Mouse (Mus musculus): ENCODE measurements around the gene Srsf4. TPM values are rescaled to one million over a fixed set of nuclear protein-coding genes. Genes with fewer than 3 reads are reported as not detected.

Srsf4 gene
- polyA plus RNA-seq, 1 experiment from 2014 or later: 152 TPM

DNA sequence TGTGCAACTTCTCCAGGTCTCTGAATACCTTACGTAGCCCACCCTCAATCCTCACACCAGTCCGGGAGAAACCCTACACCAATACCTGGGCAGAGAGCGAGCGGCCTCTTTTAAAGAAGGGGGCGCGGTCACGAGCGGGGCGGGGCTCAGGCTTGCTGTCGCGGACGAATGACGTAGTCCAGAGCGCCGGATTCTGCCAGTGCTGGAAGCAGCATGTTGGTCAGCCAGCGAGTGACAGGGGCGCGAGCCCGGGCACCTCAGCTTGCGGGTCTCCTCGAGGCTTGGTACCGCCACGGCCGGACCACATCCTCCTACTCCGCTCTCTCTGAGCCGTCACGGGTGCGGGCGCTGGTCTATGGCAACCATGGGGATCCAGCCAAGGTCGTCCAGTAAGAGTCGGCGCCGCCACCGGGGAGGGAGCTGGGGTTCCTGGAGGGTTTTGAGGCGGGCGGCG, 30.1 kb upstream of the Srsf4 start, which contains the start of gene Mecr:
TSS of gene Mecr (plus strand) at position 181 of the 454 bp plus-strand sequence.
- H3K4me3 ChIP-seq: peak within 1 kb of the TSS; percentile 98
- 0% methylated on average over 37 of the region's 37 CpGs for WGBS
- H3K4me1 ChIP-seq: peaks cover 45% of the 10 kb centered on the region
- peaks cover 39% of the 10 kb centered on the region for H3K27me3 ChIP-seq (ENCODE audit: poor library complexity, severe bottlenecking)
- H3K9me3 ChIP-seq: no peaks in the 10 kb centered on the region
- DNase-seq (ENCODE audit: extremely low spot score, low spot score): peak; percentile 93
- H3K36me3 ChIP-seq (replicated peaks): peaks cover 10% of the 10 kb centered on the region
- peak within 1 kb of the TSS; percentile 83 for H3K27ac ChIP-seq

DNA sequence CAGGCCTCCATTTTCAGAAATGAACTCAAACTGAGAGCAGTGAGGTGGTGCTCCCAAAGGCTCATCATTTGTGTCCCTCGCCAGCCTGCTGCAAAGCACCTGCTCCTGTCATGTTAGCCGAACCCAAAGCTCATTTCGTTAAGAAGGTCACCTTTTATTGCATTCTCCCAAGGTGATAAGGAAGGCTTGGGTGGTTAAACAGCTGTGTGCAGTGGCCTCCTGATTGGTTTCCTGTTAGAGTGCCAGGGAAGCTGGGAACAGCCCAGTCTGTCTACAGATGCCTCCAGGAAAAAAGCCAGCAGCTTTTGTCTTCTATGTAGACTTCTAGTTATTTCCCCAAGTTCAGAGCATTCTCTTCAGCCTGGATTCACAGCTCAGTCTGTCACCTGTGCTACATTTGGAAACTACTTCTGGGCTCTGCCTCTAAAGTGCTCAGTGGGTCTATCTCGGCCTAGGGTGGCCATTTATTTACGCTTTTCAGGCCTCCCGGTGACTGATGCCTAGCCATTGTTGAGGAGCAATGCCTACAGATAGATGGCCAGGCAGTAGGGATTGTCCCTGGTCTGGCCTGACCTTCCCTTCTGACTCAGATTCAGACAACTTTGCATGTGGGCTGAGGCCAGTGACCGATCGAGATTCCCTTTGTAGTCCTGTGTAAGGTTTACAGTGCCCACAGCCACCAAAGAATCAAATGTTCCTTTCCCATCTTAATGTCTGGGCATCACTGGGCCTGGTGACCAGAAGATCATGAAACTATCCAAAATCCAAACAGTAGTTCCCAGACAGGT, 27.2 kb upstream of the Srsf4 start:
- Histone ChIP-seq H3K9me3 (no peaks in the 10 kb centered on the region), H3K4me1 (peaks cover 60% of the 10 kb centered on the region), H3K36me3 (replicated peaks) (peaks cover 19% of the 10 kb centered on the region), H3K27ac (no peak overlapping the region), H3K27me3 (ENCODE audit: poor library complexity, severe bottlenecking) (peaks cover 11% of the 10 kb centered on the region), H3K4me3 (no peak overlapping the region)
- WGBS: 88% methylated on average over 8 of the region's 8 CpGs
- no peak for DNase-seq (ENCODE audit: extremely low spot score, low spot score)

DNA sequence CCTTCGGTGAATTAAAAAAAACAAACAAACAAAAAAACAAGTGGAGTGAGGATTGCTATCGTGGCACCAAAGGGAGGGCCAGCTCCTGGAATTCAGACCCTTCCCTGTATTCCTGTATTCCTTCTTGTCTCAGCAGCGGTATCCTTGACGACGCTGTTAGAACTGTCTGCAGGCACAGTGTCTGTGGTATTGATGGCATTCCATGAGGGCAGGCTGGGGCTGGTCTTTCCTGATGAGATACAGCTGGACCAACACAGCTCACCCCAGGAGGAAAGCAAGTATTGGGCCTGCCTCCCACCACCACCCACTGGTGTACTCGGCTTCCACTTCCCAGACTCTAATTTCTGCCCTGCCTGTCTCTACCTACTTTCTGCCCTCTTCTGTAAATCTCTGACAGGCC, 25.3 kb upstream of the Srsf4 start:
- no peak for DNase-seq (ENCODE audit: extremely low spot score, low spot score)
- Histone ChIP-seq H3K4me3 (no peak overlapping the region), H3K27ac (peak overlapping the region; percentile 44; the same call in 1 of the 2 replicates), H3K27me3 (ENCODE audit: poor library complexity, severe bottlenecking) (no peaks in the 10 kb centered on the region), H3K36me3 (replicated peaks) (peaks cover 19% of the 10 kb centered on the region), H3K9me3 (no peaks in the 10 kb centered on the region), H3K4me1 (peaks cover 57% of the 10 kb centered on the region)
- 76% methylated on average over 6 of the region's 6 CpGs for WGBS

DNA sequence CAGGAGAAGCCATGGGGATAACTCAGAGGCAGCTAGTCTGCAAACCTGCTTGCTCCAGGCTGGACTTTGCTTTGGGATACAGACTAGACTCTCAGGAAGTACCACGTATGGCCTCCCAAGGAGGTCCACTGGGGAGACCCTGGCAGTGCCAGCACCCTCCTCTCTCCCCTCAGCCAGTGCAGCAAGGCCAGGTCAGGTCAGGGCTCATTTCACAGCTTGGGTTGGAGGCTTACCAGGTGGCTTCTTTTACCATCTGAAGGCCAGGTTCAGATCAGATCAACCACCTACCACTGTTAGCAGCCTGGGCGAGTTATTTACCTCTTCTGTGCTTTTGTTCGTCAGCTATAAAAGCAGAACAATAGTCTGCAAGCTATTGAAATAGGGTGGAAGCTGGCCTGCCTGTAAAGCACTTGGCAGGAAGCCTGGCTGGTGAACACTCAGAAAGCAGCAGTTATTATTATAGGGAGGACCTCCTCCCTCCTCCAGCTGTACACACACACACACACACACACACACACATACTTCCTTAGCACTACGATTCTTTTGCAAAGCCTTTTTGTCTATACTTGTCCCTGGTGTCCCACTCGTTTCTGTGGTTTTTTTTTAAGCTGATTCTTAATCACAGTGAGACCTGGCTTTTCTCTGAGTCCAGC, 23.3 kb upstream of the Srsf4 start:
- peaks cover 19% of the 10 kb centered on the region for H3K36me3 ChIP-seq (replicated peaks)
- H3K9me3 ChIP-seq: no peaks in the 10 kb centered on the region
- no peak for DNase-seq (ENCODE audit: extremely low spot score, low spot score)
- 57% methylated on average over 5 of the region's 5 CpGs for WGBS
- H3K4me1 ChIP-seq: peaks cover 40% of the 10 kb centered on the region
- peak overlapping the region; percentile 54 for H3K27ac ChIP-seq
- H3K27me3 ChIP-seq (ENCODE audit: poor library complexity, severe bottlenecking): no peaks in the 10 kb centered on the region
- no peak overlapping the region for H3K4me3 ChIP-seq

DNA sequence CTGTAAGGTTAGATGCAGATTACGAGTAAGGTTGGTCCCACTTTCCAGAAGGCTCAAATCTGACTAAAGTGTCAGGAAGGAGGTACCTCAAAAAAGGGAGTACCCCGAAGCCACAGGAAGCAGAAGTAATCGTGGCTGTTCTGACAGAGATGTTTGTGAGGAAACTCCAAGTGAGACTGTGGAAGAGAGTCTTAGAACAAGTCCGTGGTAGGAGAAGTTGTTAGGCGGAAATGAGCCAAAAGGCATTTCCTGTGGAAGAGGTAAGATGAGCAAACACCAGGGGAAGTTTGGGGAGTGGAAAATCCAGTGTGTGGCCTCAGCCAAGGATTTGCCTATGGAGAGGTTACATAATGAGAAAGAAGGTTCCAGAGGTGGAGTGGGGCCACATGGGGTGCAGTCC, 18.5 kb upstream of the Srsf4 start:
- Histone ChIP-seq H3K27me3 (ENCODE audit: poor library complexity, severe bottlenecking) (no peaks in the 10 kb centered on the region), H3K36me3 (replicated peaks) (peaks cover 30% of the 10 kb centered on the region), H3K4me3 (no peak overlapping the region), H3K9me3 (no peaks in the 10 kb centered on the region), H3K4me1 (peaks cover 14% of the 10 kb centered on the region), H3K27ac (no peak overlapping the region)
- 88% methylated on average over 5 of the region's 5 CpGs for WGBS
- DNase-seq (ENCODE audit: extremely low spot score, low spot score): no peak

DNA sequence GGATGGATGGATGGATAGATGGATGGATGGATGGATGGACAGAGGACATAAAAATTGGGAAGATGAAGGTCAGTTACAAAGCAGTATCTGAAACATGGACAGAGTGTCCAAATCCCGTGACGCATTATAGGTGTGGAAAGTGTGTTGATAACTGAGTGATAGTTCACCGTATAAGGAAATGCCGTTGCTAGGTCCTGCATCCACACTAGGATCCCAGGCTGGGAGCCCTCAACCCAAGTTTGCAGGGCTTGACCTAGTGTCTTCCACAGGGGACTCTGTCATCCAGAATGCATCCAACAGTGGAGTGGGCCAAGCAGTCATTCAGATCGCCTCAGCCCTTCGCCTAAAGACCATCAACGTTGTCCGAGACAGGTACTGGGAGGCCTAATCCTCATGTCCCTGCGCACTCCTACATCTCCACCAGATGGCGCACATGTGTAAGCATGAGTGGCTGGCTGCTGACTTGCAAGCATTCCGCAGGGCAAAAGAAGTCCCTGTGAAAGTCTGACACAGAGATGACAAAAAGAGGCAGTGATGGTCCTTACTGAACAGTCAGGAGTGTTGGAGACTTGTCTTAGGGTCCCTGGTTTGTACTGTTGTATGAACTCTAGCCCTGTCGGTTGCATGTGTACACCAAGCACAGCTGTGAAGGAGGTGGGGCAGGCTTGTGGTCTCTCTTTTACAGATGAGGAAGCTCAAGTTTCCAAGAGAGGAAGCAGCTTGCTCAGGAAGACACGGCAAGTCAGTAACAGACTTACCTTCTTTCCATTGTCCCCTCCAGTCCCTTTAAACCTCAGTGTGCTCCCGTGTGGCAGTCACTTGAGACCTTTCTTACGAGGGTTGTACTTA, 12.7 kb upstream of the Srsf4 start:
- no peak overlapping the region for H3K27ac ChIP-seq
- H3K4me1 ChIP-seq: no peaks in the 10 kb centered on the region
- 55% methylated on average over 15 of the region's 15 CpGs for whole genome bisulfite sequencing
- no peaks in the 10 kb centered on the region for H3K27me3 ChIP-seq (ENCODE audit: poor library complexity, severe bottlenecking)
- no peaks in the 10 kb centered on the region for H3K9me3 ChIP-seq
- DNase-seq (ENCODE audit: extremely low spot score, low spot score): peak; percentile 71
- peaks cover 82% of the 10 kb centered on the region for H3K36me3 ChIP-seq (replicated peaks)
- H3K4me3 ChIP-seq: no peak overlapping the region

DNA sequence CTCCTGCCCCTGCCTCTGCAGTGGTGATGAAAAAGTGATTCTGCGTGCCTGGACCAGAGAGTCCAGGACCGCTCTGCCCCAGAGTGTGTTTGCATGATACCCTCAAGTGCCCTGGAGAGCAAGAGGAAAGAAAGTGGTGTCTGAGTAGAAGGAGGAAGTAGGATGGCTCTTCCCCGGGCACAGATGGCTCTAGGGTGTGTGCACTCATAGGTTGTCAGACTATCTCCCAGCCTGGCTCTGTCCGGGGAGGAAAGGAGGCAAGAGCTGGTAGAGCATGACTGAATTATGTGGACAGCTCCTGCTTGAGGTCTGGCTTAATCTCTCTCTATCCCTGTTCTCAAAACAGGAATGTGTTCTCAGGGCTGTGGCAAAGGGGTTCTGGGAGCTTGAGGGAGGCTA, 12.1 kb upstream of the Srsf4 start:
- Histone ChIP-seq H3K27ac (no peak overlapping the region), H3K4me3 (no peak overlapping the region), H3K36me3 (replicated peaks) (peaks cover 83% of the 10 kb centered on the region), H3K9me3 (no peaks in the 10 kb centered on the region), H3K4me1 (no peaks in the 10 kb centered on the region), H3K27me3 (ENCODE audit: poor library complexity, severe bottlenecking) (no peaks in the 10 kb centered on the region)
- no peak for DNase-seq (ENCODE audit: extremely low spot score, low spot score)
- 89% methylated on average over 4 of the region's 4 CpGs for WGBS

DNA sequence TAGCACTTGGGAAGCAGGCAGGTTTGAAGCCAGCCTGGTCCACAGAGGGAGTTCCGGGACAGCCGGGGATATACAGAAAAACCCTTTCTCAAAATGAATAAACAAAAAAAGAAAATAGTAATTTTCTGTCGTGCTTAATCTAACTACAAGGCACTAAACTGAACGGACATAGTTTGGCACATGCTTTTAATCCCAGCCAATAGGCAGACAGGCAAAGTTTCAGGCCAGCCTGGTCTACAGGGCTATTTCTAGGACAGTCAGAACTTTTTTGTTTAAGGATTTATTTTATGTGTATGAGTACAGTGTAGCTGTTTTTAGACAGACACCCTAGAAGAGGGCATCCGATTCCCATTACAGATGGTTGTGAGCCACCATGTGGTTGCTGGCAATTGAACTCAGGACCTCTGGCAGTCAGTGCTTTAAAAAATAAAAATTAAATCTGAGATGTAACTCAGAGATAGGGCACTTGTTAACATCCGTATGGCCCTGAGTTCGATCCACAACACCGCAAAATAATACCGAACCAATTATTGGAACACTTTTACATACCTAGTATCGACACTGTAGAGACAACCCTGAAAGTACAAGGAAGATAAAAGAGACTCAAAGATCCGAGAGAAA, 635 bp upstream of the Srsf4 start:
- Histone ChIP-seq H3K4me3 (peak overlapping the region; percentile 96), H3K27me3 (ENCODE audit: poor library complexity, severe bottlenecking) (no peaks in the 10 kb centered on the region), H3K36me3 (replicated peaks) (peaks cover 25% of the 10 kb centered on the region), H3K27ac (peak overlapping the region; percentile 100), H3K4me1 (peaks cover 40% of the 10 kb centered on the region), H3K9me3 (no peaks in the 10 kb centered on the region)
- 13% methylated on average over 11 of the region's 11 CpGs for WGBS
- no peak for DNase-seq (ENCODE audit: extremely low spot score, low spot score)

DNA sequence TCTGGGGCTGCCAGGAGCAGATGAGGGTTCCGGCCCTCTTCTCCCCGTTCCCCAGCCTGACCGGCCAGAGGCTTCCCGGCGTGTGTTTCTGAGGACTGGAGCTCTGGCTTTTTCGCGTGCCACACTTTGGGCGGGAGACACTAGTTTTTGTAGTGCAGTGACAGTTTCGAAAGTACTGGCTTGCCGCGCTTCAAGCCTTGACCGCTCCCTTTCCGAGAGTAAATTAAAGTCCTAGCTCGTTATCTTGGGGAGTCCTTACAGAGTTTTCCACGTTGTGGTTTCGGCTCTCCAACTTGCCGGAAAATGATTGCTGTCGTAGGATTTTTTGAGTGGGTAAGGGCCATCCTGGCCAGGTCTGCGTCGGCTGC, 736 bp downstream of the Srsf4 start:
- peaks cover 49% of the 10 kb centered on the region for H3K4me1 ChIP-seq
- peak overlapping the region; percentile 96 for H3K4me3 ChIP-seq
- H3K36me3 ChIP-seq (replicated peaks): peaks cover 17% of the 10 kb centered on the region
- H3K27me3 ChIP-seq (ENCODE audit: poor library complexity, severe bottlenecking): no peaks in the 10 kb centered on the region
- WGBS: under 1% methylated on average over 20 of the region's 20 CpGs
- H3K27ac ChIP-seq: peak overlapping the region; percentile 100
- no peaks in the 10 kb centered on the region for H3K9me3 ChIP-seq
- DNase-seq (ENCODE audit: extremely low spot score, low spot score): no peak

DNA sequence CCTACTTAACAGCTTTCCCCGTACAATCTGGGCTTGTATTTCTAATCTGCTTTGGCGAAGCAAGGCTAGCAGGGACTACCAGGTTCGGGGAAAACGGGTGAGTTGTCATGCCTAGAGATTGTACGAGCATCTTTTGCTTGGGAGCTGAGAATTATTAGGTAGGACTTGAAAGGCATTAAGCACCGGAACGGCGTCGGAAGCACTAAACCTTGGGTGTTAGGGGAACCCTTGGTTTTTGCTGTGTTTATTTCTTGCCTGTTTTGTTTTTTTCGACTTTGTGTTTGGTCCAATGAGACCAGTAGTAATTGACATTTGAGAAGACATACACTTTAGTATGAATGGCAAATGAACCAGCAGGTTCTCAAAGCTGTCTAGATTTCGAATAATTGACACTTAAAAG, 1.1 kb downstream of the Srsf4 start:
- Histone ChIP-seq H3K4me3 (peak overlapping the region; percentile 96), H3K9me3 (no peaks in the 10 kb centered on the region), H3K27me3 (ENCODE audit: poor library complexity, severe bottlenecking) (no peaks in the 10 kb centered on the region), H3K4me1 (peaks cover 52% of the 10 kb centered on the region), H3K27ac (peak overlapping the region; percentile 100), H3K36me3 (replicated peaks) (peaks cover 17% of the 10 kb centered on the region)
- no peak for DNase-seq (ENCODE audit: extremely low spot score, low spot score)
- 5% methylated on average over 11 of the region's 11 CpGs for WGBS

DNA sequence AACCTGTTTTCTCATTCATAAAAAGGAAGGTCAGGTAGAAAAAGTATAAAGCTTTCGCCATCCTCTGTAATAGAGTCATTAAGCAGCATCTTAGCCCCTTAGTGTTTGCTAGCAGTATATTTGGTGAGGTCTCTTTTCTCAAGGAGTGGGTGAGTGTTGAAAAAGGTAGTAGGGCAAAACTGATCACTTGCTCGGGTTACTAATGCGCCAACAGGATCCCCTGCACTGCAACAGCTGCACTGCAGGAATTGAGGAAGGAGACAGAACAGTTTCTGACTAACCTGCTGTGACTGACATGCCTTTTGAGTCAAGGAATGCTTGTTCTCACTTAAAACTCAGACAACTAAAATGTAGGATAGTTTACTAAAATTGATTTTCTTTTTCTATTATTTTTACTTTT, 1.8 kb downstream of the Srsf4 start:
- peaks cover 12% of the 10 kb centered on the region for H3K36me3 ChIP-seq (replicated peaks)
- DNase-seq (ENCODE audit: extremely low spot score, low spot score): no peak
- 48% methylated on average over 3 of the region's 3 CpGs for WGBS
- H3K9me3 ChIP-seq: no peaks in the 10 kb centered on the region
- H3K27ac ChIP-seq: 0 out of 2 replicates have a peak overlapping the region, but pooled peaks have one; percentile 100
- H3K27me3 ChIP-seq (ENCODE audit: poor library complexity, severe bottlenecking): no peaks in the 10 kb centered on the region
- H3K4me1 ChIP-seq: peaks cover 55% of the 10 kb centered on the region
- H3K4me3 ChIP-seq: peak overlapping the region; percentile 96

DNA sequence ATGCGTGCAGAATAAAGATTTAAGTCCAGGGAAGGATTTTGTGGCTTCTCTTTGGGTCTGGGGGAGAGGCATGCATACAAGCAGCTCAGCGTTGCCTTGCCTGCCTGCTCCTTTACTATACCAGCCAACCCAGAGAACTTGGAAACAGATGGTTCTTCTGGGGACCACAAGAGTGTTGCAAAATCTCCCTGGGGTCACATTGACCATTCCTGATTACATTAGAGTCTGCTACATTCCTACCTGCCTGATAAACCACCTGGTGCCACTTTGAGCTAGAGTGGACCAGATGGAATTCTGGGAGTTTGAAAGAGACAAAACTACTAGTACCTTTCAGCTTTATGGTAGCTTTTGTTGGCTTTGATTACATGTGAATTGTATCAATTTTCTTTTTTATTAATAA, 3.4 kb downstream of the Srsf4 start:
- no peaks in the 10 kb centered on the region for H3K27me3 ChIP-seq (ENCODE audit: poor library complexity, severe bottlenecking)
- DNase-seq (ENCODE audit: extremely low spot score, low spot score): no peak
- H3K27ac ChIP-seq: no peak overlapping the region
- H3K9me3 ChIP-seq: no peaks in the 10 kb centered on the region
- peaks cover 5% of the 10 kb centered on the region; the same call in 1 of the 2 replicates for H3K36me3 ChIP-seq (replicated peaks)
- peak overlapping the region; percentile 96; the same call in 1 of the 2 replicates for H3K4me3 ChIP-seq
- peaks cover 64% of the 10 kb centered on the region for H3K4me1 ChIP-seq
- WGBS: 80% methylated on average over 2 of the region's 2 CpGs
